ENCODE assay signal across 15 mouse cellular contexts in genomic region chr2:31802811-31803210, GRCm38 (mm10). TPM values are rescaled to one million over a fixed set of nuclear protein-coding genes. Genes with fewer than 3 reads are reported as not detected.
"Had no signal": no experiment of that assay in that cellular context is flagged by ENCODE, and none has a peak within 500 bp of the region (broad histone marks: within the 10 kb centered on the region; RNA-seq: fewer than 3 reads in every experiment).

No protein-coding gene starts in this region.

- H3K4me3 ChIP-seq: left cerebral cortex, adult 2 months; limb, embryonic 10.5 days; liver, embryonic 13.5 days; megakaryocyte, embryonic 14.5 days; midbrain, embryonic 12.5 days; neural tube, embryonic 13.5 days had no signal

- H3K27ac ChIP-seq: left cerebral cortex, adult 2 months; limb, embryonic 10.5 days; liver, embryonic 13.5 days; macrophage; midbrain, embryonic 12.5 days; neural tube, embryonic 13.5 days had no signal

- DNase-seq: kidney, postnatal 10 days; liver, embryonic 13.5 days; liver, postnatal 0 days; right cerebral cortex, adult 18-20 months; right cerebral cortex, postnatal 25 days; thymus, adult 18-20 months; thymus, postnatal 14 days had no signal

RNA-seq across cellular contexts. Expression of gene Qrfp, which starts 7.6 kb away (rescaled TPM):
- total RNA-seq: layer of hippocampus, postnatal 25 days; left cerebral cortex, adult 2 months; left cerebral cortex, postnatal 14 days had no signal
